19 mouse cellular contexts compared by ENCODE assay signal in the genomic region with DNA sequence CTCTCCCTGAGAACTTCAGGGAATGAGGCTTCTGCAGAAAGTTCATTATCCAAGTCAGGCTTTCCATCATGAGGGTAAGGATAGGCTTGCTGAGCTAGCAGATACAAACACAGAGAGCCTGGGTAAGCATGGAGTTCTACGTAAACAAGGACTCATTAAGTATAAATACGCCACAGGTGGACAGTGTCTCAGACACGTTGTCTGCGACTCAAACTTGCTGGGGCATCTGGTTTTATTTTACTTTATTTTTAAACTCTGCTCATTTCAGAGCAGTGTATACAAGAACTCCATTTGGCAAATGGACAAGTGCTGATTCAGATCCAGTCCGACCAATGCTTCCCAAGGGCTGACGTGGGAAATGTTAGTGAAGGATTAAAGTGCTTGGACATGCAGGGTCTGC. TPM values are rescaled to one million over a fixed set of nuclear protein-coding genes. Genes with fewer than 3 reads are reported as not detected.
A peak's percentile ranks its signal among the peaks of the same experiment; 100 is the strongest.
DNase-seq lines count a peak whose midpoint lies in the region; ATAC-seq lines count a peak whose summit lies in the region.
"Had no signal": no experiment of that assay in that cellular context is flagged by ENCODE, and none has a peak within 500 bp of the region (broad histone marks: within the 10 kb centered on the region; RNA-seq: fewer than 3 reads in every experiment).

No protein-coding gene starts in this region.

- H3K4me2 ChIP-seq in intestine, embryonic 16.5 days (ENCODE audit: low read depth, low read length) = 0 out of 2 replicates have a peak overlapping the region, but pooled peaks have one; percentile 18
- H3K4me2 ChIP-seq: forebrain, embryonic 12.5 days; midbrain, embryonic 12.5 days had no signal

- no peaks in the 10 kb centered on the region for H3K27me3 ChIP-seq in intestine, embryonic 16.5 days (replicated peaks; ENCODE audit: control insufficient read depth, insufficient read depth, low read length)
- H3K27me3 ChIP-seq: forebrain, embryonic 12.5 days had no signal

- H3K9ac ChIP-seq in intestine, embryonic 16.5 days (ENCODE audit: low read depth, low read length) = no peak overlapping the region
- H3K9ac ChIP-seq: forebrain, embryonic 12.5 days; midbrain, embryonic 12.5 days had no signal

- WGBS in intestine, embryonic 16.5 days = 45% methylated on average over 6 of the region's 6 CpGs

- H3K4me1 ChIP-seq in intestine, embryonic 16.5 days (ENCODE audit: control insufficient read depth, insufficient read depth, low read length) = peaks cover 15% of the 10 kb centered on the region
- H3K4me1 ChIP-seq: forebrain, embryonic 12.5 days; midbrain, embryonic 12.5 days had no signal

- H3K9me3 ChIP-seq in intestine, embryonic 16.5 days (ENCODE audit: control insufficient read depth, low read length) = no peaks in the 10 kb centered on the region
- H3K9me3 ChIP-seq: forebrain, embryonic 12.5 days; midbrain, embryonic 12.5 days had no signal

- peak overlapping the region; percentile 72 for H3K27ac ChIP-seq in intestine, embryonic 16.5 days (ENCODE audit: low read length)
- H3K27ac ChIP-seq: forebrain, embryonic 12.5 days; gastrocnemius, adult 2 months; kidney, postnatal 0 days; midbrain, embryonic 12.5 days had no signal

- no peaks in the 10 kb centered on the region for H3K36me3 ChIP-seq in intestine, embryonic 16.5 days (ENCODE audit: control insufficient read depth, insufficient read depth, low read length)
- H3K36me3 ChIP-seq: forebrain, embryonic 12.5 days; midbrain, embryonic 12.5 days had no signal

- DNase-seq in urinary bladder, postnatal 14 days (ENCODE audit: low spot score) = peak; percentile 38
- no peak for DNase-seq in urinary bladder, postnatal 36 days (ENCODE audit: low spot score in 2 of 2)
- peak; percentile 59 for DNase-seq in lung, postnatal 25 days (ENCODE audit: low spot score)
- no peak for DNase-seq in embryo, embryonic 10.5 days (ENCODE audit: low spot score)
- DNase-seq in layer of hippocampus, adult 18-20 months (ENCODE audit: low spot score in 2 of 2) = no peak
- DNase-seq: cerebellum, adult 2 months; left cerebral cortex, postnatal 4 days; right cerebral cortex, postnatal 14 days; thymus, postnatal 4 days had no signal

- ATAC-seq in intestine, embryonic 16.5 days = peak; percentile 56
- ATAC-seq in CD4-positive, CD25-positive, alpha-beta regulatory T cell, adult 4 months = no peak

- H3K4me3 ChIP-seq in intestine, embryonic 16.5 days (ENCODE audit: low read length) = no peak overlapping the region
- H3K4me3 ChIP-seq: forebrain, embryonic 12.5 days; gastrocnemius, adult 2 months; midbrain, embryonic 12.5 days had no signal

RNA-seq across cellular contexts. Expression of a gene that starts 17.2 kb away (rescaled TPM):
- 0.11 and 0.17 TPM in 2 replicates for polyA plus RNA-seq in intestine, embryonic 16.5 days (2015; fragmentation: Nextera tagmentation; extraction: Ambion mirVana)
- total RNA-seq in layer of hippocampus, adult 18-20 months (2021) = not detected
- not detected for polyA plus RNA-seq in CD4-positive, CD25-positive, alpha-beta regulatory T cell, adult 4 months (2017; shearing (Covaris generic))
- total RNA-seq: gastrocnemius, adult 2 months; heart, adult 8-10 months; hematopoietic stem cell, adult 5-6 weeks; layer of hippocampus, postnatal 10 days; left cerebral cortex, postnatal 4 days had no signal
- polyA plus RNA-seq: cerebellum, adult 2 months; liver, embryonic 16.5 days had no signal

RNA-seq across cellular contexts. Expression of a gene that starts 22.8 kb away (rescaled TPM):
- 0.13 and 0.26 TPM in 2 replicates for polyA plus RNA-seq in intestine, embryonic 16.5 days (2015; fragmentation: Nextera tagmentation; extraction: Ambion mirVana)
- total RNA-seq in layer of hippocampus, adult 18-20 months (2021) = not detected
- polyA plus RNA-seq in CD4-positive, CD25-positive, alpha-beta regulatory T cell, adult 4 months (2017; shearing (Covaris generic)) = not detected
- total RNA-seq: gastrocnemius, adult 2 months; heart, adult 8-10 months; hematopoietic stem cell, adult 5-6 weeks; layer of hippocampus, postnatal 10 days; left cerebral cortex, postnatal 4 days had no signal
- polyA plus RNA-seq: cerebellum, adult 2 months; liver, embryonic 16.5 days; midbrain, embryonic 12.5 days had no signal

RNA-seq across cellular contexts. Expression of a gene that starts 40.3 kb away (rescaled TPM):
- 3.2 and 4.3 TPM in 2 replicates for polyA plus RNA-seq in intestine, embryonic 16.5 days (2015; fragmentation: Nextera tagmentation; extraction: Ambion mirVana)
- not detected for total RNA-seq in layer of hippocampus, adult 18-20 months (2021)
- polyA plus RNA-seq in CD4-positive, CD25-positive, alpha-beta regulatory T cell, adult 4 months (2017; shearing (Covaris generic)) = not detected
- total RNA-seq: gastrocnemius, adult 2 months; heart, adult 8-10 months; hematopoietic stem cell, adult 5-6 weeks had no signal
- polyA plus RNA-seq: forebrain, embryonic 12.5 days; midbrain, embryonic 12.5 days had no signal

RNA-seq across cellular contexts. Expression of a gene that starts 52.6 kb away (rescaled TPM):
- polyA plus RNA-seq in intestine, embryonic 16.5 days (2015; fragmentation: Nextera tagmentation; extraction: Ambion mirVana) = 69.7 and 70.0 TPM in 2 replicates
- 10 to 100 TPM; 23.2 to 25.0 TPM for total RNA-seq in layer of hippocampus, adult 18-20 months (2021)
- 1 to 10 TPM; 2.3 to 5.2 TPM for polyA plus RNA-seq in CD4-positive, CD25-positive, alpha-beta regulatory T cell, adult 4 months (2017; shearing (Covaris generic))

Comparison
In these comparisons a context has a peak if more than half of its experiments do, and no peak if none do; other contexts are left out.
1. DNase-seq: peak in urinary bladder, postnatal 14 days (single experiment) and lung, postnatal 25 days (single experiment); none in urinary bladder, postnatal 36 days (0 of 2), embryo, embryonic 10.5 days (single experiment) and layer of hippocampus, adult 18-20 months (0 of 2).